Mouse (Mus musculus): ENCODE results near the gene 9330161L09Rik. TPM values are rescaled to one million over a fixed set of nuclear protein-coding genes. Genes with fewer than 3 reads are reported as not detected.

Gene 9330161L09Rik
- polyA plus RNA-seq, 1 experiment = not detected

- peak within 1 kb of the TSS; percentile 25 for H3K4me3 ChIP-seq (ENCODE audit: insufficient read depth, low read depth, low read length)
- WGBS = 53% methylated on average over 8 of the region's 8 CpGs
Measured at GRCm38 (mm10) chr12:103433986-103434731, 26.5 kb upstream of the 9330161L09Rik start, which contains the start of gene Ifi27. Gene Ifi27, plus strand, starts transcription at chr12:103434211.

GRCm38 (mm10) chr12:103433430-103433829 lies 25.8 kb upstream of the 9330161L09Rik start:
- H3K27ac ChIP-seq (ENCODE audit: insufficient read depth, low read depth, low read length) = peak overlapping the region; percentile 56; the same call in 1 of the 2 replicates
- no peaks in the 10 kb centered on the region for H3K4me1 ChIP-seq (ENCODE audit: control insufficient read depth, insufficient read depth, low read length)
- no peak for TF ChIP-seq POLR2A (IDR thresholded peaks at IDR 0.05; ENCODE audit: insufficient read depth, low read depth, low read length)
- TF ChIP-seq CTCF (IDR thresholded peaks at IDR 0.05; ENCODE audit: insufficient read depth, low read depth, low read length) = no peak
- no peak overlapping the region for H3K4me3 ChIP-seq (ENCODE audit: insufficient read depth, low read depth, low read length)
- 63% methylated on average over 2 of the region's 2 CpGs for WGBS

More at GRCm38 (mm10) chr12:103433986-103434731, 26.5 kb upstream of the 9330161L09Rik start, which contains the start of gene Ifi27:
- Histone ChIP-seq H3K27ac (ENCODE audit: insufficient read depth, low read depth, low read length) (peak within 1 kb of the TSS; percentile 56; the same call in 1 of the 2 replicates), H3K4me1 (ENCODE audit: control insufficient read depth, insufficient read depth, low read length) (no peaks in the 10 kb centered on the region)
- TF ChIP-seq CTCF (IDR thresholded peaks at IDR 0.05; ENCODE audit: insufficient read depth, low read depth, low read length) = no peak
- TF ChIP-seq POLR2A (IDR thresholded peaks at IDR 0.05; ENCODE audit: insufficient read depth, low read depth, low read length) = no peak

GRCm38 (mm10) chr12:103426710-103427109 lies 19.1 kb upstream of the 9330161L09Rik start:
- no peak for TF ChIP-seq POLR2A (IDR thresholded peaks at IDR 0.05; ENCODE audit: insufficient read depth, low read depth, low read length)
- TF ChIP-seq CTCF (IDR thresholded peaks at IDR 0.05; ENCODE audit: insufficient read depth, low read depth, low read length) = no peak
- H3K4me1 ChIP-seq (ENCODE audit: control insufficient read depth, insufficient read depth, low read length) = peaks cover 10% of the 10 kb centered on the region
- H3K4me3 ChIP-seq (ENCODE audit: insufficient read depth, low read depth, low read length) = no peak overlapping the region
- WGBS = 89% methylated on average over 7 of the region's 7 CpGs
- H3K27ac ChIP-seq (ENCODE audit: insufficient read depth, low read depth, low read length) = no peak overlapping the region

GRCm38 (mm10) chr12:103425729-103426470 lies 18.3 kb upstream of the 9330161L09Rik start, which contains the start of gene Ddx24:
Gene Ddx24, minus strand, starts transcription at chr12:103425830.
- under 1% methylated on average over 33 of the region's 33 CpGs for WGBS
- Histone ChIP-seq H3K27ac (ENCODE audit: insufficient read depth, low read depth, low read length) (peak within 1 kb of the TSS; percentile 43; the same call in 1 of the 2 replicates), H3K4me1 (ENCODE audit: control insufficient read depth, insufficient read depth, low read length) (peaks cover 12% of the 10 kb centered on the region), H3K4me3 (ENCODE audit: insufficient read depth, low read depth, low read length) (peak within 1 kb of the TSS; percentile 81)
- TF ChIP-seq CTCF (IDR thresholded peaks at IDR 0.05; ENCODE audit: insufficient read depth, low read depth, low read length) (peak; percentile 62), POLR2A (IDR thresholded peaks at IDR 0.05; ENCODE audit: insufficient read depth, low read depth, low read length) (peak; percentile 86)

- TF ChIP-seq CTCF (IDR thresholded peaks at IDR 0.05; ENCODE audit: insufficient read depth, low read depth, low read length) = no peak
- no peak for TF ChIP-seq POLR2A (IDR thresholded peaks at IDR 0.05; ENCODE audit: insufficient read depth, low read depth, low read length)
- Histone ChIP-seq H3K4me1 (ENCODE audit: control insufficient read depth, insufficient read depth, low read length) (peaks cover 12% of the 10 kb centered on the region), H3K4me3 (ENCODE audit: insufficient read depth, low read depth, low read length) (peak overlapping the region; percentile 81), H3K27ac (ENCODE audit: insufficient read depth, low read depth, low read length) (peak overlapping the region; percentile 43; the same call in 1 of the 2 replicates)
- 7% methylated on average over 33 of the region's 33 CpGs for WGBS
Measured at GRCm38 (mm10) chr12:103425016-103425728, 17.6 kb upstream of the 9330161L09Rik start.

DNA sequence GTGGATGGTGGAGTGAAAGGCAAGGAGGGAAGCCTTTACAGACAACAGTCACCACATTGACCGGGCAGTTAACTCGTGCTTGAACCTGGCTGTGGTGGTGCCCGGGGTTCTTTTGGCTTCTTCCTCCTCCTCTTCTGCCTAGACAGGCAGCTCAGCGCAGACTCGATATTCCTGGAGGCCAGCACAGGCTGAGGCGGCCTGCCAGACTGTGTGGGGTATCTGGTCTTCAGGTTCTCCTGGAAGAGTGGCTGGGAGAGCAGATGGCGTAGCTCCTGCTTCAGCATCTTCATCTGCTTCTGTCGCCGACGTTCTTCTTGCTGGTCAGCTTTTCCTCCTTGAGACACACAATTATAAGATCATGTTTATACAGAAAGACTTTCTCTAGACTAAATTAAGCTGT lies 524 bp upstream of the 9330161L09Rik start:
- no peak for TF ChIP-seq POLR2A (IDR thresholded peaks at IDR 0.05; ENCODE audit: insufficient read depth, low read depth, low read length)
- no peak for TF ChIP-seq CTCF (IDR thresholded peaks at IDR 0.05; ENCODE audit: insufficient read depth, low read depth, low read length)
- H3K27ac ChIP-seq (ENCODE audit: insufficient read depth, low read depth, low read length) = no peak overlapping the region
- no peaks in the 10 kb centered on the region for H3K4me1 ChIP-seq (ENCODE audit: control insufficient read depth, insufficient read depth, low read length)
- 89% methylated on average over 10 of the region's 10 CpGs for WGBS
- no peak overlapping the region for H3K4me3 ChIP-seq (ENCODE audit: insufficient read depth, low read depth, low read length)

- H3K4me3 ChIP-seq (ENCODE audit: insufficient read depth, low read depth, low read length) = no peak overlapping the region
- 87% methylated on average over 18 of the region's 18 CpGs for WGBS
- H3K4me1 ChIP-seq (ENCODE audit: control insufficient read depth, insufficient read depth, low read length) = no peaks in the 10 kb centered on the region
- H3K27ac ChIP-seq (ENCODE audit: insufficient read depth, low read depth, low read length) = no peak overlapping the region
- TF ChIP-seq POLR2A (IDR thresholded peaks at IDR 0.05; ENCODE audit: insufficient read depth, low read depth, low read length) (no peak), CTCF (IDR thresholded peaks at IDR 0.05; ENCODE audit: insufficient read depth, low read depth, low read length) (no peak)
Measured at GRCm38 (mm10) chr12:103404131-103404530, 3.5 kb downstream of the 9330161L09Rik start.

- Histone ChIP-seq H3K27ac (ENCODE audit: insufficient read depth, low read depth, low read length) (no peak overlapping the region), H3K4me3 (ENCODE audit: insufficient read depth, low read depth, low read length) (no peak overlapping the region), H3K4me1 (ENCODE audit: control insufficient read depth, insufficient read depth, low read length) (peaks cover 3% of the 10 kb centered on the region; the same call in 1 of the 2 replicates)
- WGBS = 84% methylated on average over 7 of the region's 7 CpGs
- TF ChIP-seq CTCF (IDR thresholded peaks at IDR 0.05; ENCODE audit: insufficient read depth, low read depth, low read length) (no peak), POLR2A (IDR thresholded peaks at IDR 0.05; ENCODE audit: insufficient read depth, low read depth, low read length) (no peak)
Measured at GRCm38 (mm10) chr12:103396751-103397150, 10.9 kb downstream of the 9330161L09Rik start.

Data from olfactory bulb, adult 2 months (tissue).